Mouse (Mus musculus) MEL (cell line): ENCODE results near the gene Haus8. TPM values are rescaled to one million over a fixed set of nuclear protein-coding genes. Genes with fewer than 3 reads are reported as not detected.
A peak's percentile ranks its signal among the peaks of the same experiment; 100 is the strongest.

Experiments
- DNase-seq: peaks from one replicate; pipeline ENCODE4 v3.0.0; 2011; ENCODE audit warnings: low read depth, low spot score
- H3K27ac ChIP-seq: 2 replicates; pipeline ENCODE4 v1.5.1; 2012; ENCODE audit warnings: low read depth, mild to moderate bottlenecking, control low read depth, low read length, moderate library complexity; ENCODE audit not compliant: control insufficient read depth
- H3K27me3 ChIP-seq, 2 experiments: fragments of 150-350 bp in 1 of 2; sonication (generic) in 1 of 2; 2 replicates each; pipeline ENCODE4 v1.6.1; 2012; ENCODE audit warnings: low read length in 2 of 2, mild to moderate bottlenecking in 2 of 2, improper control_type of control experiment in 1 of 2, moderate library complexity in 1 of 2; ENCODE audit not compliant: insufficient read depth in 2 of 2, control insufficient read depth in 1 of 2
- H3K36me3 ChIP-seq, 2 experiments: 2 replicates each; pipeline ENCODE4 v1.6.1; 2012 to 2014; ENCODE audit warnings: low read length in 2 of 2, improper control_type of control experiment in 1 of 2, inconsistent platforms in 1 of 2, mild to moderate bottlenecking in 1 of 2; ENCODE audit not compliant: insufficient read depth in 2 of 2, control insufficient read depth in 1 of 2
- H3K4me1 ChIP-seq, 2 experiments: fragments of 150-350 bp in 1 of 2; sonication (generic) in 1 of 2; 2 replicates each; pipeline ENCODE4 v1.6.1; 2012; ENCODE audit warnings: low read length in 2 of 2, improper control_type of control experiment in 1 of 2, mild to moderate bottlenecking in 1 of 2; ENCODE audit not compliant: insufficient read depth in 2 of 2, control insufficient read depth in 1 of 2
- H3K4me3 ChIP-seq, 2 experiments: fragments of 150-350 bp in 1 of 2; sonication (generic) in 1 of 2; 2 replicates each; pipeline ENCODE4 v1.5.1; 2012; ENCODE audit warnings: low read depth in 2 of 2, low read length in 2 of 2, mild to moderate bottlenecking in 2 of 2, moderate library complexity in 2 of 2, control low read depth in 1 of 2, improper control_type of control experiment in 1 of 2; ENCODE audit not compliant: control insufficient read depth in 1 of 2, insufficient read depth in 1 of 2
- H3K79me2 ChIP-seq: 2 replicates; pipeline ENCODE4 v1.6.1; 2012; ENCODE audit warnings: mild to moderate bottlenecking, low read length, moderate library complexity; ENCODE audit not compliant: control insufficient read depth, poor library complexity, insufficient read depth
- H3K9ac ChIP-seq: 2 replicates; pipeline ENCODE4 v1.6.1; 2012; ENCODE audit warnings: low read depth, mild to moderate bottlenecking, control low read depth, low read length, moderate library complexity; ENCODE audit not compliant: control insufficient read depth, poor library complexity, severe bottlenecking
- H3K9me3 ChIP-seq: fragments of 150-350 bp; sonication (generic); replicated peaks from 2 replicates; pipeline ENCODE4 v1.6.1; 2012; ENCODE audit warnings: mild to moderate bottlenecking, low read length, improper control_type of control experiment, moderate library complexity; ENCODE audit not compliant: insufficient read depth
- CTCF ChIP-seq, 3 experiments: IDR thresholded peaks in 2 of 3; conservative IDR thresholded peaks in 1 of 3; 2 replicates each; pipeline ENCODE4 v1.5.1; 2011 to 2012; ENCODE audit warnings: low read length in 3 of 3, low read depth in 2 of 3, mild to moderate bottlenecking in 2 of 3, improper control_type of control experiment in 1 of 3, inconsistent platforms in 1 of 3, mixed read lengths in 1 of 3, moderate library complexity in 1 of 3; ENCODE audit not compliant: control insufficient read depth in 1 of 3, insufficient read depth in 1 of 3, poor library complexity in 1 of 3, severe bottlenecking in 1 of 3
- ELF1 ChIP-seq: IDR thresholded peaks from 2 replicates; pipeline ENCODE4 v1.6.1; 2014; ENCODE audit warnings: low read depth, mild to moderate bottlenecking, inconsistent platforms, low read length, improper control_type of control experiment, moderate library complexity
- EP300 ChIP-seq, 2 experiments: IDR thresholded peaks; 2 replicates each; pipeline ENCODE4 v1.6.1; 2011; ENCODE audit warnings: improper control_type of control experiment in 2 of 2, low read length in 2 of 2, low read depth in 1 of 2, mild to moderate bottlenecking in 1 of 2
- GABPA ChIP-seq: IDR thresholded peaks from 2 replicates; pipeline ENCODE4 v1.6.1; 2012; ENCODE audit warnings: low read depth, mild to moderate bottlenecking, inconsistent platforms, low read length, improper control_type of control experiment, moderate library complexity
- GATA1 ChIP-seq: IDR thresholded peaks from 2 replicates; pipeline ENCODE4 v1.6.1; 2011; ENCODE audit warnings: low read depth, low read length, improper control_type of control experiment
- HCFC1 ChIP-seq: IDR thresholded peaks from 2 replicates; pipeline ENCODE4 v1.6.1; 2012; ENCODE audit warnings: low read depth, mild to moderate bottlenecking, inconsistent platforms, low read length, improper control_type of control experiment, moderate library complexity
- KAT2A ChIP-seq: conservative IDR thresholded peaks from 2 replicates; pipeline ENCODE4 v1.6.1; 2012; ENCODE audit warnings: low read depth, low read length, improper control_type of control experiment, inconsistent platforms
- MAFK ChIP-seq: IDR thresholded peaks from 2 replicates; pipeline ENCODE4 v1.6.1; 2011; ENCODE audit warnings: low read depth, mild to moderate bottlenecking, low read length, improper control_type of control experiment, borderline replicate concordance
- MAZ ChIP-seq: IDR thresholded peaks from 2 replicates; pipeline ENCODE4 v1.6.1; 2012; ENCODE audit warnings: low read depth, mild to moderate bottlenecking, inconsistent platforms, low read length, improper control_type of control experiment
- NRF1 ChIP-seq: IDR thresholded peaks from 2 replicates; pipeline ENCODE4 v1.6.1; 2014; ENCODE audit warnings: low read depth, mild to moderate bottlenecking, inconsistent platforms, low read length, improper control_type of control experiment, moderate library complexity; ENCODE audit not compliant: poor library complexity, insufficient read depth, severe bottlenecking
- POLR2A ChIP-seq, 2 experiments: IDR thresholded peaks; 2 replicates each; pipeline ENCODE4 v1.6.1; 2011 to 2012; ENCODE audit warnings: low read length in 2 of 2, mild to moderate bottlenecking in 2 of 2, control low read depth in 1 of 2, improper control_type of control experiment in 1 of 2, low read depth in 1 of 2, moderate library complexity in 1 of 2; ENCODE audit not compliant: control insufficient read depth in 1 of 2, insufficient read depth in 1 of 2, poor library complexity in 1 of 2
- POLR2AphosphoS2 ChIP-seq: IDR thresholded peaks from 2 replicates; pipeline ENCODE4 v1.6.1; 2011; ENCODE audit warnings: low read length, improper control_type of control experiment
- SMC3 ChIP-seq: IDR thresholded peaks from 2 replicates; pipeline ENCODE4 v1.6.1; 2011; ENCODE audit warnings: low read depth, low read length, improper control_type of control experiment
- TAL1 ChIP-seq: IDR thresholded peaks from 2 replicates; pipeline ENCODE4 v1.6.1; 2012; ENCODE audit warnings: mild to moderate bottlenecking, inconsistent platforms, low read length, moderate library complexity, mixed read lengths
- TBP ChIP-seq: IDR thresholded peaks from 2 replicates; pipeline ENCODE4 v1.8.0; 2011; ENCODE audit warnings: low read depth, low read length, improper control_type of control experiment
- TCF12 ChIP-seq: IDR thresholded peaks from 2 replicates; pipeline ENCODE4 v1.6.1; 2014; ENCODE audit warnings: low read depth, mild to moderate bottlenecking, inconsistent platforms, low read length, improper control_type of control experiment, moderate library complexity
- USF1 ChIP-seq: IDR thresholded peaks from 2 replicates; pipeline ENCODE4 v1.6.1; 2014; ENCODE audit warnings: low read depth, mild to moderate bottlenecking, inconsistent platforms, low read length, improper control_type of control experiment, moderate library complexity
- polyA plus RNA-seq, 2 experiments: library from polyadenylated mRNA; stranded (reverse) in 1 of 2; unstranded in 1 of 2; fragments of >175 nt in 1 of 2; fragments of >200 nt in 1 of 2; gene quantifications; 2 replicates each; pipeline versions ENCODE4 v1.2.1 to v1.2.4; 2012; ENCODE audit warnings: low replicate concordance in 2 of 2, low read depth in 1 of 2; ENCODE audit not compliant: insufficient read length in 2 of 2, insufficient read depth in 1 of 2, missing spikeins in 1 of 2
- total RNA-seq: library from RNA; depleted of rRNA; stranded (reverse); fragments of 300-350 nt; gene quantifications from 2 replicates; pipeline ENCODE4 v1.2.3, GENCODE M21; 2012

Gene Haus8
- total and polyA plus RNA-seq, 3 experiments, result 60.4 to 69.2 TPM; not detected in 1

DNA sequence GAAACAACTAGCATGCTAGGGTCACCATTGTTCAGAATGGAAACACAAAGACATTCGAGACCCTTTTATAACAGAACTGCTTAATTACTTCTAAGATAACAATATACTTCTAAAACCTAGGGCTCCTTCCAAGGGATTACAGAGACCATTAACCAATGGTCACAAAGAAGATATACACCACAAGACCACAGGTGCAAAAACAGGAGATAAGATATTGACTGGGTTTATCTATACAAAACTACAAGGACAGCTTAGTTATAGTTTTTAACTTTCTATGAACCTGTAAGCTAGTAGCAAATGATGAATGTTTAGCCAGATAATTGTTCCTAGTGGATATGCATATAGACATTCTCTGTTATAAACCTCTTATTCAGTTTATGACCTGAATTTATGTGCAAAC, 30.1 kb upstream of the Haus8 start:
- Histone ChIP-seq H3K36me3 (peaks cover 2 to 8% of the 10 kb centered on the region in 2 experiments), H3K4me1 (peaks cover 0 to 8% of the 10 kb centered on the region in 2 experiments; a peak in 2 of 4 replicates), H3K4me3 (no peak overlapping the region), H3K27me3 (no peaks in the 10 kb centered on the region), H3K9me3 (no peaks in the 10 kb centered on the region), H3K79me2 (peaks cover 1% of the 10 kb centered on the region), H3K27ac (no peak overlapping the region), H3K9ac (no peak overlapping the region)
- peak; percentile 29 for DNase-seq
- no peak for TF ChIP-seq ELF1
- no peak for TF ChIP-seq CTCF (IDR thresholded peaks at IDR 0.05 in 2 of 3, conservative IDR thresholded peaks at IDR 0.05 in 1 of 3; ENCODE audit: control insufficient read depth in 1 of 3, insufficient read depth in 1 of 3, low read depth in 2 of 3, low read length in 3 of 3, poor library complexity in 1 of 3, severe bottlenecking in 1 of 3)
- TF ChIP-seq TCF12, result peak; percentile 74; the same call in 1 of the 2 replicates
- peak; percentile 26; the same call in 1 of the 2 replicates for TF ChIP-seq TAL1
- peak; percentile 67 for TF ChIP-seq GATA1
- no peak for TF ChIP-seq TBP
- TF ChIP-seq POLR2AphosphoS2, result no peak
- TF ChIP-seq SMC3, result no peak
- TF ChIP-seq EP300 (IDR thresholded peaks at IDR 0.05; ENCODE audit: low read depth in 1 of 2, low read length in 2 of 2), result peak; percentile 42 to 51; a peak in 3 of 4 replicates
- TF ChIP-seq USF1, result no peak

DNA sequence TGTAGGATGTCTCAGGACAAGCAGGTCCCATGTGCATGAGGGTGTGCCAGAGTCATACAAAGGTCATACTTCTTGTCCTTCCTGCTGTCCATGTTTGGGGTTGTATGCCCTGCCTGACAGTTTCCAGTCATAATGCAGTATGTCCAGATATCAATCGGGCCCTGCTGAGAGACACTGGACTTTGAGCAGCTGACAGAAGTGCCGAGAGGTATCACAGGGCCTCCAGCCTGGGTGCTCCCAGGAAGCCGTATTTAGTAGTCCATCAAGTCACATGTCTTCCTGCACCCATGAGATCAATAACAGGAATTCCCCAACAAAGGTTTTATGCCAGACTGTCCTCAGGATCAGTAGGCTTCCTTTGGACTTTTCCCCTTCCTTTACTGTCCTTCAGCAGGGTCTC, 27.0 kb upstream of the Haus8 start:
- TF ChIP-seq NRF1, result no peak
- Histone ChIP-seq H3K79me2 (peaks cover 2% of the 10 kb centered on the region; the same call in 1 of the 2 replicates), H3K36me3 (peaks cover under 1 to 11% of the 10 kb centered on the region in 2 experiments), H3K9me3 (no peaks in the 10 kb centered on the region), H3K4me1 (peaks cover 0 to 8% of the 10 kb centered on the region in 2 experiments; a peak in 2 of 4 replicates), H3K27ac (no peak overlapping the region), H3K4me3 (no peak overlapping the region), H3K27me3 (no peaks in the 10 kb centered on the region), H3K9ac (no peak overlapping the region)
- no peak for DNase-seq

DNA sequence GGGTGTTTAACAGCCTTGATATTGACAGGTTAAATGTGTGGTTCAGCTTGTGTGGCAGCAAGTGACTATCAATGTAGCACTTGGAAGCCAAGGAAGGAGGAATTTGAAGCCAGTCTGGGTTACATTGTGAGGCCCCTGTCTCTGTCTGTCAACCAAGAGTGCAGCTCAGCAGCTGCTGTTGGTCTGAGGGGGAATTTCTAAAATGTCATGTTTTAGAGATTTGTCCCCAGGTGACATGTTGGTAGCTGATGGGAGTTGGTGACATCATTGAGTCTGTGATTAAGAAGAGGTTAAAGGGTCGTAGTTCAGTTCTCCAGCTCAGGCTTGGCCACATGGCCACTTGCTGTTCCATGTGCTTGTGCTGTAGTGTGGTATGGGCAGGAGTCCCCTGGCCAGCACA, 24.7 kb upstream of the Haus8 start:
- H3K27me3 ChIP-seq, result no peaks in the 10 kb centered on the region
- no peak overlapping the region for H3K9ac ChIP-seq
- no peak overlapping the region for H3K4me3 ChIP-seq
- no peaks in the 10 kb centered on the region for H3K9me3 ChIP-seq
- peaks cover 3% of the 10 kb centered on the region for H3K79me2 ChIP-seq
- H3K4me1 ChIP-seq, result peaks cover 0 to 7% of the 10 kb centered on the region in 2 experiments; a peak in 2 of 4 replicates
- DNase-seq, result no peak
- TF ChIP-seq GATA1 (no peak), SMC3 (no peak), HCFC1 (no peak), POLR2A (IDR thresholded peaks at IDR 0.05; ENCODE audit: control insufficient read depth in 1 of 2, insufficient read depth in 1 of 2, low read depth in 1 of 2, low read length in 2 of 2, poor library complexity in 1 of 2) (no peak), CTCF (IDR thresholded peaks at IDR 0.05 in 2 of 3, conservative IDR thresholded peaks at IDR 0.05 in 1 of 3; ENCODE audit: control insufficient read depth in 1 of 3, insufficient read depth in 1 of 3, low read depth in 2 of 3, low read length in 3 of 3, poor library complexity in 1 of 3, severe bottlenecking in 1 of 3) (no peak), MAFK (no peak), KAT2A (no peak), MAZ (no peak), EP300 (IDR thresholded peaks at IDR 0.05; ENCODE audit: low read depth in 1 of 2, low read length in 2 of 2) (no peak), GABPA (no peak)
- H3K27ac ChIP-seq, result no peak overlapping the region
- H3K36me3 ChIP-seq, result peaks cover 0 to 7% of the 10 kb centered on the region in 2 experiments; a peak in 3 of 4 replicates
